Mouse (Mus musculus): ENCODE data around the gene Acad10.
"Not testable (repeated sequence)": the region's sequence is repeated elsewhere in the genome, so short reads cannot be mapped to it uniquely, and the experiment has no call there.

Gene Acad10

DNA sequence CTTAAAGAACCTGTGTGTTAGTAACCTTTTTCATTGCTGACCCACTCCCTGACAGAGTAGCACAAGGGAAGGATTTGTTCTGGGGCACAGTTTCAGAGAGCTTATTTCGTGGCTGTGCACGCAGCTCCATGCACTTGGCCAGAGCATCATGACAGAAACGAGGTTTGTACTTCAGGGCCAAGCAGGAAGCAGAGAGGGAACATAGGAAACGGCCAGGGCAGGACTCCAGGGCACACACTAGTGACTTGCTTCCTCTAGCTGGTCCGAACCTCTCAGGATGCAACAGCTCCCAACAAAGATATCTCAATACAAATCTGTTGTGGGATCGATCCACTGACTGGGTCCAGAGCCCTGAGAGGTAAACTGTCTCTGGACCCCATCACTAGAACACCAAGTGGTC, 3.4 kb downstream of the Acad10 start:
- DNase-seq, result not testable (repeated sequence)

DNA sequence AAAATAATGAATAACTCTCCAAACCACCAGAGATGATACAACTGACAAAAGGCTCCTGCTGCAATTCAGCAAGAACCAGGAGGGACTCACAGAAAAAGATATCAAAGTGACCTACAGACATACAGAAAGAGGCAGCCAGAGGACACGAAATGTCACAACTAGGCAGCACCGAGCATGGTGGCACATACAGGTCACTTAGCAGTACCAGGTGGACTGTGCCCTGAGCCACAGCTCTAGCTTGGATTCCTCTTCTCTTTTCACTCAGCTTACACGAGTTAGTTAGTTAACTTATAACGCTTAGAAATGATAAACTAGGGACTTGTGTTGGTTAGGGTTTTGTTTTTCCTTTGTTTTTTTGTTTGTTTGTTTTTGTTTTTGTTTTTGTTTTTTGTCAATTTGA, 5.8 kb downstream of the Acad10 start:
- DNase-seq, result no peak

DNA sequence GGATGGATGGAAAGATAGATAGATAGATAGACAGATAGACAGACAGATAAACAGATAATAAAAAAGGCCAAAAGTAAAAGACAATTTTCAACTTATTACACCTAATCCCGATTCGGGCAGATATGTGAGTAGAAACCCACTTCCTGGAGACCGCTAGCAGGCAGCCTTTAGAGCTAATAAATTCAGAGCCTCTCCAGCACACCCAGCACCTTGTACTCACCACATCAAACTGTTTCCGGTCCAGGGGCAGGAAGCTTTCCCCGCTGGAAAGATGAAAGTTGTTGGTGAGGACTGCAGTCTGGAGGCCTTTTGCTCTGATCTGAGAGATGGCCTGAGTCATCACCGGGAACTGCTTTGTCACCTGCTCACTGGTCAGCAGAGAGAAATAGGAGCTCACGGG, 11.2 kb downstream of the Acad10 start:
- no peak for DNase-seq

DNA sequence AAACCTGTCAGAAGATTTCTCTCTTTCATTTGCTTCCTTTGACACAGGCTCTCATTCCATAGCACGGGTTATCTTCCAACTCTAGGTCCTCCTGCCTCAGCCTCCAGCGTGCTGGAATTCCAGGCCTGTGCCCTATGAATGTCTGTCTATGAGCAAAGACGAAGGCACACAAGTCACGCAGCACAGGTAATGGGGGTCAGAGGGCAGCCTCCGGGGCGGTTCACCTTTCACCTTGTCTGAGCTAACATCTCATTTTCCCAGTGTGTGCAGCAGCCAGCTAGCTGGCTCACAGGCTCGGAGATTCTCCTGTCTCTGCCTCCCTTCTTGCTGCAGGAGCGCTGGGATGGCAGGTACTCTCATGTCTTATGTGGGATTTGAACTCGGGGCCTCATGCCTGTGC, 20.7 kb downstream of the Acad10 start:
- no peak for DNase-seq

DNA sequence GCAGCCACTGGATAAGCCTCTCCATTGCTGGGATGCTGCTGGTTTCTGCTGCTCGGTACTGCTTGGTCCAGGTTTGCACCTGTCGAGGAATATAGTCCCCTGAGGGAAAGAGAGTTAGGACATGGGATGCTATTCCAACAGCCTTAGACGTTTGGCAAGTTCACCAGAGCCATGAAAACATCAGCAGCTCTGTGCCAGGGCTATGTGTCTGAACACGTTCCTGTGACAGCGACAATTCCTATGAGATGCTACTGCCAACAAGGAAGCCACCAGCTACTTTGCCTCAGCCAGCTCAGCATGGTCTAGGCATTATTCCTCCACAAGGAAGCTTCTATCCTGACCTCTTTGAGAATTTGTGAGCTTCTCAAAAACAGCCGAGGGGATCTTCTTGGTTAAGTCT, 23.0 kb downstream of the Acad10 start:
- no peak for DNase-seq

DNA sequence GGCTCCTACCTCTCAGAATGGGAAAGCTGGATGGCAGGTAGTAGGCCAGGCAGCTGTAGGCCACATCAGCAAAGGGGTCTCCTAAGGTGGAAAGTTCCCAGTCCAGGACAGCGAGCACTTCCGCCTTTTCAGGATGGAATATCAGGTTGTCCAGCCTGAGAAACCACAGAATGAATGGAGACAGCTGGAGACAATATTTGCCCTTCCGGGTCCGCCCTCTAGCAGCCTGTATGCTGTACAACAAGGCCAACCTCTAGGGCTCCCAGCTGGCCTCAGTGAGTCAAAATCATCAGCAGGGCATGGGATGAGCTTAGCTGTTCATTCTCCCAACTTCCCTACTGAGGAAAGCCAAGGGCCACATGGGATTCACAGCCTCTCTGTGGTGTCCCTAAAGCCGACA, 25.6 kb downstream of the Acad10 start:
- DNase-seq, result no peak

DNA sequence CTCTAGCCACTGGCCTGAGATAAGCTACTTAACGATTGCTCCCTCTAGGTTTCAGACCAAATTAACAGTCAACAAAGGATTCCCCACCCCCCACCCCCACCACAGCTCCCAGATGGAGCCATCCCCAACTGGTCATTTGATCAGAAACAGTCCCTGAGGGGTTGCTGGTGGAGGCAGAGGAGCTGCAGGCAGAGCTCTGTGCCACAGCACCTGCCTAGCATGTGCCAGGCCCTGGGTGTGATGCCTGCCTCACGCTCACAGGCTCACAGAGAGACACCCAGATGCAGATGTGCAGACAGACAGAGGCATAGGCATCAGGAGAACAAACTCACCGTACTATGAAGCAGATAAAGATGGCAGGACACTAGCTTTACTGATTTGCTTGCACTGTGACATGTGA, 27.5 kb downstream of the Acad10 start:
- no peak for DNase-seq

DNA sequence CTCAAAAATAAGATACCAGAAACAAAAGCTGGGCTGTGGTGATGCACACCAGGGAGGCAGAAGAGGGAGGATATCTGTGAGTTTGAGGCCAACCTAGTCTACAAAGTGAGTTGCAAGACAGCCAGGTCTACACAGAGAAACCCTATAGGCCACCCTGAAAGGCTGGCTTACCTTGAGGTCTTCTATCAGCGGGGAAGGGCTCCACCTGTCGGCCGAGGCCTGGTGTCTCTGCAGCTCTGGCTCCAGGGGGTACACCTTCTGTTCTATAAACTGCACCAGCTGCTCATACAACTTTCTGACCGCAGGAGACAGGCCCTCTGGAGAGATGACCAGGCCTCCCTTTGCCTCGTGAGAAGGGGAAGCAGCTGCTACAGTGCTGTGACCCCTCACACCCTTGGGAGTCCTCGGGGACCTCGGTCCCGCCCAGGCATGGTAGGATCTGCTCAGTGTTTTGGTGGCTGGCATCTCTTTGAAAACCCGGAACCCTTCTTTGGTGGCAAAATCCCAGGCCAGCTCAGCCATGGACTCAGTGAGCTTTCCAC, 29.1 kb downstream of the Acad10 start:
- DNase-seq, result not testable (repeated sequence)

DNA sequence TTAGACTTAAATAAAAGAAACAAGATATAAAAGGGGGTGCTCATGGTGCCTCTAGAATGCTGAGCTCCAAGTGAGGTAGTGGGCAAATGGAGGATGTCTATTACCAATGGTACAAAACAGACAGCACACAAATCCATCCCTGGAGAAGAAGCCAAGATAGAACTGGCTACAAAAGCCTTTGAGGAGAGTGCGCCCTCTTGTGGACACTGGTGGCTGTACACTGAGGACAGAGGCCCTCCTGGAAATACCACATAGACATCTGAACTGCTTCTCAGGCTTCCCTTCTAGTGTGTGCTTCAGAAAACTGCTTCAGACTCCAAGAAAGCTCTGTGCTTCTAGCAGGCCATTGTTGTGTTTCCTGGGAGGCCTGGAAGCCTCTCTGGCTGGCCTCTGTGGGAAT, 32.4 kb downstream of the Acad10 start:
- DNase-seq, result peak; percentile 38 to 43

DNA sequence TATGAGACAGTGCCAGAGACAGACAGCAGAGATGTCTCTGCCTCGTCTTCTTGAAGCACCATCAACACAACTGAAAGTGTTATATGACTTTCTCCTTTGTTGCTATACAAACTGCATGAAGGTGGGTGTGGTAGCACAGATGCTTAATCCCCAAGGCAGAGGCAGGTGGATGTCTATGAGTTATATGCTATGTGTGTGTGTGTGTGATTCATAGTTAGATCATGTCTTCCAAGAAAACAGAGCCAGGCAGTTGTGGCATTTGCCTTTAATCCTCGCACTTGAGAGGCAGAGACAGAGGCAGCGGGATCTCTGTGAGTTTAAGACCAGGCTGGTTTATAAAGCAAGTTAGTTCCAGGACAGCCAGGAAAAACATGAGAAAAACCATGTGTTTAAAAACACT, 37.1 kb downstream of the Acad10 start:
- no peak for DNase-seq

DNA sequence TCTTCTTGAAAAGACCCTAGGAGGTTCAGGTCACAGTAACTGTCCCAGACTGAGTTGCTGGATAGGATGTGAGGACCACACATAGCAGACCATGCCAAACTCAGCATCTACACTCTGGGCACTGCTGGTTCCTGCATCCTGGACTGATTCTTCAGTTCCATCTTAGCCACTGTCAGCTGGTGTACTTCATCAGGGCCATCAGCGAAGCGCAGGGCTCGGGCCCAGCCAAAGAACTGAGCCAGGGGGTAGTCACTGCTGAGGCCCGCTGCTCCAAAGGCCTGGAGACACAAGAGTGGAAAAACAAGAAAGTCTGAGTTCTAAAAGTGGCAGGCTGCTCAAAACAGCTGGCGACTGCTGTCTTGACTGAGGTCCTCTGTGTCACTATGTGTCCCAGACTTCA, 39.2 kb downstream of the Acad10 start:
- DNase-seq, result no peak

DNA sequence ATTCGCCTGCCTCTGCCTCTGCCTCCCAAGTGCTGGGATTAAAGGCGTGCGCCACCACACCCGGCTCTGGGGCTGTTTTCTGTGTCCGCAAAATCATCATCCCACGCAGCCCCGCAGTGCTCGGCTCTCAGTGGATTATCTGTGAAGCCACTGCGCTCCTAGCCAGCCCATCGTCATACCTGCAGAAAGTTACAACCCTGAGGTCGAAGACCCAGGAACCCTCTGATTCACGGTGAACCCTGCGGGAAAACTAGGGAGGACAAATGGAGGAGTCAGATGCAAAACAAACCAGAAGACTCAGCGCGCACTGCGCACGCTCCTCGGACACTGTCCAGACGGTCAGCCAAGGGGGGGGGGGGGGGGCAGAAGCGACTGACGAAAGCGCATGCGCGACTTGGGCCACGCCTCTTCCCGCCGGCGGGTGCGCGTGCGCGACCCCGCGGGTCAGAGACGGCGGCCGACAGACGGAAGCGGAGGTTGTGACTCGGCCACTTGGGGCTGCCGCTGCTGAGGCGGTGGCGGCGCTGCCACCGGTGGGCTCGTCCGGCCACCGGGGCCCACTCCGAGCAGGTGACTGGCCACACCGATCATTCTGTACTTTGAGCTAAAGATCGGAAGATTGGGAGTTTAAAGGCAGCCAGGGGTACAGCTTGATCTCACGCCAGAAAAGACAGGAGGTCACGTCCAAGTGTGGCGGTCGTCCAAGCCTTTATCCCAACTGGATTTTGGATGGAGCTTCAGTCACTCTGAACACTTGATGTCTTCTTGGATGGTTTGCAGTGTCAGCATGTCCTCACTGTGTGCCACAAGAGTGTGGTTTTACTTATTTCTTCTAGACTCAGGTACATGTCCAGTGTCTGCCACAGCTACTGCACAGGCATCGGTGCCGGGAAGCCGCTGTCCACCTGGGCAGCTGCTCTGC, 41.5 kb downstream of the Acad10 start, which contains the start of gene Acad12:
Gene Acad12 (minus strand): TSS at position 347 of the 922 bp plus-strand sequence.
- DNase-seq, result peak; percentile 55 to 56

DNA sequence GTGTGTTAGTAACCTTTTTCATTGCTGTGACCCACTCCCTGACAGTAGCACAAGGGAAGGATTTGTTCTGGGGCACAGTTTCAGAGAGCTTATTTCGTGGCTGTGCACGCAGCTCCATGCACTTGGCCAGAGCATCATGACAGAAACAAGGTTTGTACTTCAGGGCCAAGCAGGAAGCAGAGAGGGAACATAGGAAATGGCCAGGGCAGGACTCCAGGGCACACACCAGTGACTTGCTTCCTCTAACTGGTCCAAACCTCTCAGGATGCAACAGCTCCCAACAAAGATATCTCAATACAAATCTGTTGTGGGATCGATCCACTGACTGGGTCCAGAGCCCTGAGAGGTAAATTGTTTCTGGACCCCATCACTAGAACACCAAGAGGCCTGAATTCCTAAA, 45.4 kb downstream of the Acad10 start:
- not testable (repeated sequence) for DNase-seq

DNA sequence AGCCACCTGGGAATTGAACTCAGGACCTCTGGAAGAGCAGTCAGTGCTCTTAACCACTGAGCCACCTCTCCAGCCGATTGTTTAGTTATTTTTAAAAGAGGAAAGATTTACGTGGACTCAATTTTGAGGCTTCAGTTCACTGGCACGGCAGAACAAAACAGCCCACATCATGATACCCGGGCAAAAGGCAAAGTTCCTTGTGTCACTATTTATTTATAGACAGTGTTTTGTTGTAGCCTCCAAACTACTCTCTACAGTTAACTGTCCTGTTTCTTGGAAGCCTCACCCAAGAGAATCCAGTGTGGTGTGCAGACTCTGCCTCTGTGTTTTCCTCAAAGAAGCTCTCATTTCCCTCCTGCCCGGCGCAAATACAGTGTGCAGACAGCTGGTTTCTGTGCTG, 48.3 kb downstream of the Acad10 start:
- no peak for DNase-seq

DNA sequence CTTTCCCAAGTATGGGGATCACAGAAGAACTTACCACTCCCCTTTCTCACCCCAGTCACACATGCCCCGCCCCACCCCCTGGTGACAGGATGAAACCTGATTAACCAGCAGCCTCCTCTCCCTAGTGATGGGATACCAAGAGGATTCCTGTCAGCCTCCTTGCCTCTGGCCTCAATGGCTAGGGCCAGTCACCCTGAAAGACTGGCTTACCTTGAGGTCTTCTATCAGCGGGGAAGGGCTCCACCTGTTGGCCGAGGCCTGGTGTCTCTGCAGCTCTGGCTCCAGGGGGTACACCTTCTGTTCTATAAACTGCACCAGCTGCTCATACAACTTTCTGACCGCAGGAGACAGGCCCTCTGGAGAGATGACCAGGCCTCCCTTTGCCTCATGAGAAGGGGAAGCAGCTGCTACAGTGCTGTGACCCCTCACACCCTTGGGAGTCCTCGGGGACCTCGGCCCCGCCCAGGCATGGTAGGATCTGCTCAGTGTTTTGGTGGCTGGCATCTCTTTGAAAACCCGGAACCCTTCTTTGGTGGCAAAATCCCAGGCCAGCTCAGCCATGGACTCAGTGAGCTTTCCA, 50.7 kb downstream of the Acad10 start:
- DNase-seq, result not testable (repeated sequence)

DNA sequence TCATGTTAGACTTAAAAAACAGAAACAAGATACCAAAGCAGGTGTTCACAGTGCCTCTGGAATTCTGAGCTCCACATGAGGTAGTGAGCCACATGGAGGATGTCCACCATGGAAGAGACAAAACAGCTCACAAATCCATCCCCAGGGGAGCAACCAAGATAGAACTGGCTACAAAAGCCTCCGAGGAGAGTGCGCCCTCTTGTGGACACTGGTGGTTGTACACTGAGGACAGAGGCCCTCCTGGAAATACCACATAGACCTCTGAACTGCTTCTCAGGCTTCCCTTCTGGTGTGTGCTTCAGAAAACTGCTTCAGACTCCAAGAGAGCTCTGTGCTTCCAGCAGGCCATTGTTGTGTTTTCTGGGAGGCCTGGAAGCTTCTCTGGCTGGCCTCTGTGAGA, 54.2 kb downstream of the Acad10 start:
- peak; percentile 26 to 57 for DNase-seq

DNA sequence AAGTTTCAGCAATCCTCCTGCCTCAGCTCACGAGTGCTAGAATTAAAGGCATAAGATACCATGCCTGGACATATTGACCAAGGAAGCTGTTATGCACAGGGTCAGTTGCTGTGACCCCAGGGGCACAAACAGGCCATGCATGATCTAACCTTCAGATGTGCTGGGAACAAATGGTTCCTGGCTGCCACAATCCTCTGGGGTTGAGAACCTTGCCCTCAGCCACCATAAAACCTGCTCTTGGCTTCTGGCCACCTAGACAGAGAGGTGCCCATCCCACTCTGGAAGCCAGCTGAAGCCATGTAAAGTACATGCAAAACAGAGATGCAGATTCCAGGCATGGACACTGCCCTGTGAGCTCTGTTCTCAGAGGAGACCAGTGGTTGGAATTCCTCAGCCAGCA, 56.5 kb downstream of the Acad10 start:
- DNase-seq, result not testable (repeated sequence)

DNA sequence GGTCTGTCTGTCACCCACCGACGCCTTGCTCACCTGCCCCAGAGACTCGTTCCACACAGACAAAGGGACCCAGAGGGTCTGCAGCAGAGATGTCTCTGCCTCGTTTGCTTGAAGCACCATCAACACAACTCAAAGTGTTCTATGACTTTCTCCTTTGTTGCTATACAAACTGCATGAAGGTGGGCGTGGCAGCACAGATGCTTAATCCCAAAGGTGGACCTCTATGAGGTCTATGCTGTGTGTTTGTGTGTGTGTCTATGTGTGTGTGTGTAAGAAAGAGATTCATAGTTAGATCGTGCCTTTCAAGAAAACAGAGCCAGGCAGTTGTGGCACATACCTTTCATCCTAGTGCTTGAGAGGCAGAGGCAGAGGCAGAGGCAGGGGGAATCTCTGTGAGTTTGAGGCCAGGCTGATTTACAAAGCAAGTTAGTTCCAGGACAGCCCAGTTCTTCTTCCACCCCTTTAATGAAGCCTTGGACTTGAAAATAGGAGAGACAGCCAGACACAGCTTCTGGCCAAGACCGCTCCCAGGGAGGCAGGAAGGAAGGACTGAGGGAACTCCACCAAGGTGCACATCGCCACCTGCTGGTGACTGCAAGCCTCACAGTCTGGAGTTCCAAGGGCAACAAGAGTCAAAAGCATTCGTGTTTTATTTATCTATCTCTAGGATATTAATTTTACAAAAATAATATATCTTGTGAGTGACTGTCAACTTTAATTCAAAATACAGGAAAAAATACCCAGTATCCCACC, 58.6 kb downstream of the Acad10 start:
- DNase-seq, result peak; percentile 72

DNA sequence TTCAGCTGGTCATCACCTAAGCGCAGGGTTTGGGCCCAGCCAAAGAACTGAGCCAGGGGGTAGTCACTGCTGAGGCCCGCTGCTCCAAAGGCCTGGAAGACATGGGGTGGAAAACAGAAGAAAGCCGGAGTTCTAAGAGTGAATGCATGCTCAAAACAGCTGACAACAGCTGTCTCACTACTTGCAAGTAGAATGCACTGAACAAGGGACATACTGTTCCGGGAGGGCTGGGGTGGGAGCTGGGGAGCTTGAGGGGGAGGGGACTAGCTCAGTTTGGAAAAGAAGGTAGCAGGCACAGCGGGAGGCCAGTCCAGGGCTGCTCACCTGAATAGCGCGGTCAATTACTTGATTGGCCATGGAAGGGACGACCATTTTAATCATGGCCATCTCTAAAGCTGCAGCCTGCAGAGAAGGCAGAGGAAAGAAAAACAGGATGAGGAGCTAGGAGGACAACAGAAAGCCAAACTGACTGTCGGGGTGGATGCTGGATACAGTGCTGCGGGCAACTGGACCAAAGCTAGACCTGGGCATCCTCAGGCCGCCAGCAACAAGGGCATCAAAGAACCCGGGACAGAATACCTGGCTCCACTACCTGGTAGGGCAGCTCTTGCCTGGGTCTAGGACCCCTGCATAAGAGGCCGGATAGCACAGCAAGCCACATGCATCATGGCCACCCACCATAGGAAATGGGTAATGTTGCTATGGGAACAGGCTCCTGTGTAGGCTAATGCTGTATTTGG, 61.3 kb downstream of the Acad10 start:
- DNase-seq, result no peak

DNA sequence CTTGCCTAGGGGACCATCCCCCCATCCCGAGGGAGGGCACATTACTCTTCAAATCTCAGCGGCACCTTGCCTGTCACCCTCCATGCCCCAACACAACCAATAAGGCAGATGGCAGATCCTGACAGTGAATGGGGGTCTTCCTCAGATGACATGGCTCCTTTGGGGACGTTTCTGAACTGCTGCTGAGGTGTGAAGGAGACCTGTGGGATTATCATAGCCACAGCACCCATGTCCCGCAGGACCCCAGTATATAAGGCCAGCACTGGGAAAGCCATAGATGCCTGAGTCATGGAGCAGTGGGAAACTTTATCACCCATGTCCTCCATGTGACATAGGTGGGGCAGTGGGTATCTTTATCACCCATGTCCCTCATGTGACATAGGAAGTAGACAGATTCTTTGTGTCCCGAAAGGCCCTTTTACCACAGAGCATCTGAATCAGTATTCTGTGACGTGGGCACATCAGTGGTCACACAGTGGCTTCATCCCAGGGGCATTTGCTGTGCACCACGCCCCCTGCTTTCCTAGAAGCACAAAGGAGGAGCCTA, 62.2 kb downstream of the Acad10 start:
- no peak for DNase-seq

DNA sequence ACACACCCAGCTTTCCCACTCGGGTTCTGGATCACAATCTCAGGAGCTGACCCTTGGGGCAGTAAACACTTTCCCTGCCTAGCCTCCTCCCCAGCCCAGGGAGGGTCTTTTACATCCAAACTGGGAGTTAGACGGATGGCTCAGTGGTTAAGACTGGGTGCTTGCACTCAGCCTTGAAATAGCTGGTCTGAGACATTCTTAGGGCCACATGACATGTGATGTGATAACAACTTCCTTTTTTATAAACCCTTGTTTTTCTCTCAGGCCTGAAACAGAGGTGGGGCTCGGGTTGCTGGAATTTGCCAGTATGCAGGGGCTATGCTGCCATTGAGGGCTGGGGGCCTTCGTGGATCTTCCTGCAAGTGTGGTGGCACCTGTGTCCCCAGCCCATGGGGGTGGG, 63.0 kb downstream of the Acad10 start:
- no peak for DNase-seq

DNA sequence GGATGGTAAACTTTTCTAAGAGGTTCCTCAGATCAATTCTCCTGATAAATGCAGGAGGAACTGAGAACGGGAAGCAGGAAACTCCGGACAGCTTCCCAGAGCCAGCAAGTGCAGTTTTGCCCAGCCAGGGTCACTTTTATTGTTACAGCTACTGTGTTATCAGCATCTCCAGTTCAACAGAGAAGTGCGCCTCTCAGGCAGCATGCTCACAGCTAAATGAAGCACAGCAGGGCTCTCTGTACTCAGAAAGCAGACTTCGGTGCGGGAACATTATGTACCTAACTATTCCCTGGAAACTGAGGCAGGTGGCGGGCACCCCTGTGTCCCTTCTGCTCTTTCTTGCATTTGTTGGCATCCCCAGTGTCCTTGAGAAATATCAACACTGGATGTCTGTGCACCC, 64.1 kb downstream of the Acad10 start:
- no peak for DNase-seq

Measured in thymus, adult 18-20 months (tissue).